Mouse (Mus musculus) cerebellum, adult 11-12 months (tissue): ENCODE measurements around the gene Cebpb.

ENCODE experiments used
- DNase-seq: peaks from one replicate; pipeline ENCODE4 v3.0.0; 2022

Cebpb gene

GRCm38 (mm10) chr2:167730036-167730435 lies 41.3 kb downstream of the Cebpb start:
- DNase-seq, result no peak

- no peak for DNase-seq
Measured at GRCm38 (mm10) chr2:167731149-167731548, 42.4 kb downstream of the Cebpb start.

- no peak for DNase-seq
Measured at GRCm38 (mm10) chr2:167734861-167735260, 46.1 kb downstream of the Cebpb start.

- DNase-seq, result no peak
Measured at GRCm38 (mm10) chr2:167739030-167739429, 50.3 kb downstream of the Cebpb start.
